Mouse (Mus musculus) layer of hippocampus, postnatal 10 days (tissue): ENCODE results near the gene Ccl24. TPM values are rescaled to one million over a fixed set of nuclear protein-coding genes. Genes with fewer than 3 reads are reported as not detected.
"Not testable (repeated sequence)": the region's sequence is repeated elsewhere in the genome, so short reads cannot be mapped to it uniquely, and the experiment has no call there.

Experiments
- DNase-seq, 2 experiments: peaks; one replicate each; pipeline ENCODE4 v3.0.0; 2021; ENCODE audit warnings: low spot score in 2 of 2
- long read RNA-seq: library from polyadenylated mRNA; stranded (forward); transcript quantifications from one replicate; pipeline ENCODE4 v2.0.0, GENCODE M21; 2023
- total RNA-seq, 2 experiments: library from RNA; stranded (reverse); gene quantifications; 2 replicates each; pipeline ENCODE4 v1.2.3; 2021

Gene Ccl24
- not detected for total RNA-seq
- long read RNA-seq = 0 reads

GRCm38 (mm10) chr5:135573006-135573405 is at the start of gene Ccl24:
Gene Ccl24, minus strand, starts transcription at chr5:135573049.
- DNase-seq = no peak

- DNase-seq = no peak
Measured at GRCm38 (mm10) chr5:135621725-135622124, 48.9 kb upstream of the Ccl24 start.

- DNase-seq = no peak
Measured at GRCm38 (mm10) chr5:135620526-135620925, 47.7 kb upstream of the Ccl24 start.

GRCm38 (mm10) chr5:135619741-135620140 is 46.9 kb upstream of the Ccl24 start:
- DNase-seq = not testable (repeated sequence)

- DNase-seq = no peak
Measured at GRCm38 (mm10) chr5:135609794-135610193, 36.9 kb upstream of the Ccl24 start.

- no peak for DNase-seq
Measured at GRCm38 (mm10) chr5:135607581-135607980, 34.7 kb upstream of the Ccl24 start.

- DNase-seq = not testable (repeated sequence)
Measured at GRCm38 (mm10) chr5:135606717-135607116, 33.9 kb upstream of the Ccl24 start.

- not testable (repeated sequence) for DNase-seq
Measured at GRCm38 (mm10) chr5:135604643-135605042, 31.8 kb upstream of the Ccl24 start.

- no peak for DNase-seq
Measured at GRCm38 (mm10) chr5:135589996-135590784, 17.3 kb upstream of the Ccl24 start.

- DNase-seq = no peak
Measured at GRCm38 (mm10) chr5:135587764-135588163, 14.9 kb upstream of the Ccl24 start.

- DNase-seq = no peak
Measured at GRCm38 (mm10) chr5:135585691-135586090, 12.8 kb upstream of the Ccl24 start.

GRCm38 (mm10) chr5:135582330-135582729 is 9.5 kb upstream of the Ccl24 start:
- DNase-seq = no peak

- peak; percentile 55 to 63 for DNase-seq
Measured at GRCm38 (mm10) chr5:135579331-135579751, 6.5 kb upstream of the Ccl24 start.

GRCm38 (mm10) chr5:135576055-135576454 is 3.2 kb upstream of the Ccl24 start:
- no peak for DNase-seq

- DNase-seq = no peak
Measured at GRCm38 (mm10) chr5:135568698-135569097, 4.2 kb downstream of the Ccl24 start.

- DNase-seq = no peak
Measured at GRCm38 (mm10) chr5:135567556-135568265, 5.1 kb downstream of the Ccl24 start.

- no peak for DNase-seq
Measured at GRCm38 (mm10) chr5:135563469-135563868, 9.4 kb downstream of the Ccl24 start, which contains the start of gene Ccl26. Gene Ccl26, minus strand, starts transcription at chr5:135563569.

GRCm38 (mm10) chr5:135557671-135558070 is 15.2 kb downstream of the Ccl24 start:
- no peak for DNase-seq

GRCm38 (mm10) chr5:135557051-135557450 is 15.8 kb downstream of the Ccl24 start:
- DNase-seq = no peak

GRCm38 (mm10) chr5:135556259-135556658 is 16.6 kb downstream of the Ccl24 start:
- DNase-seq = no peak

- no peak for DNase-seq
Measured at GRCm38 (mm10) chr5:135551591-135551990, 21.3 kb downstream of the Ccl24 start.

GRCm38 (mm10) chr5:135550910-135551309 is 21.9 kb downstream of the Ccl24 start:
- peak in 1 of 2 experiments; percentile 28 for DNase-seq
